Mouse (Mus musculus): Measurements from ENCODE around the gene Atp5d. TPM values are rescaled to one million over a fixed set of nuclear protein-coding genes. Genes with fewer than 3 reads are reported as not detected.

Atp5d gene
- total RNA-seq, 2 experiments from 2014 or later: 332 to 344 TPM

DNA sequence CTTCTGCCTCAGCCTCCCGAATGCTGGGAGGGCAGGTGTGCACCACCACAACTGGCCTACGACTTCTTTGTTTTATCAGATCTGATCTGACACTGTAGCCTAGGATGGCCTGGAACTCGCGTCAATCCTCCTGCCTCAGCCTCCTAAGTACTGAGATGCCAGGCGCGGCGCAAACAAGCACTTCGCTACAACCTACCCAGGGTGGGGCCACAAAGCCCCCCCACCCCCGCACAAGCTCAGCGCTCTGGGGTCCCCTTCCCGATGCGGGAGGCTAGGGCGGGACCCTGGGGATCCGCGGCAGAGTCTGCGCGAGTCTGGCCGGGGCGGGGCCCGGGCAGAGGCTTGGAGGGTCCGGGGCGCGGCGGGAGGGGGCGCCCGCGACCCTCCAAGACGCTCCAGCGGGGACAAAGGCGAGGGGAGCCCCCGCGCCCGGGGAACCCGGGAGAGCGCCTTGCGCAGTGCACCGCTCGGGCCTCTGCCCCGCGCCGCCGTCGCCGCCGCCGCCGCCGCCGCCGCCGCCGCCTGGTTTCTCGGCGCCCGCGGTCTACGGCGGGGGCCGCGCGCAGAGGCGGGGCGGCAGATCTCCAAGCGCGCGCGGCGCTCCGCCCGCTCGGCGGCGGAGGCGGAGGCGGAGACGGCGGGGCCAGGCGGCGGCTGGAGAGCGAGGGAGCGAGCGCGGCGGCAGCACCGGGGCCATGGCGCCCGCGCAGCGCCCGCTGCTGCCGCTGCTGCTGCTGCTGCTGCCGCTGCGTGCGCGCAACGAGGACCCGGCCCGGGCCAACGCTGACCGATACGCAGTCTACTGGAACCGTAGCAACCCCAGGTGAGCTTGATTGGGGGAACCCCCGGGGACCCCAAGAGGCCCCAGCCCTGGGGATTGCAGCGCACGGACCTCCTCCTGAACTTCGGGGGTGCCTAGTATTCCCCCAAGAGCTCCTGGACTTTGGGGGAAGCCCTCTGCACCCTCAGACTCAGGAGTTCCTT is 40.9 kb downstream of the Atp5d start, which contains the start of gene Efna2:
Efna2 (plus strand) TSS at position 415 of the 984 bp plus-strand sequence.
- H3K4me3 ChIP-seq: peak within 1 kb of the TSS; percentile 78
- peak in 1 of 2 experiments; percentile 66 for DNase-seq (ENCODE audit: low spot score in 2 of 2)
- TF ChIP-seq CTCF (conservative IDR thresholded peaks at IDR 0.05): peak; percentile 27; the same call in 1 of the 2 replicates

DNA sequence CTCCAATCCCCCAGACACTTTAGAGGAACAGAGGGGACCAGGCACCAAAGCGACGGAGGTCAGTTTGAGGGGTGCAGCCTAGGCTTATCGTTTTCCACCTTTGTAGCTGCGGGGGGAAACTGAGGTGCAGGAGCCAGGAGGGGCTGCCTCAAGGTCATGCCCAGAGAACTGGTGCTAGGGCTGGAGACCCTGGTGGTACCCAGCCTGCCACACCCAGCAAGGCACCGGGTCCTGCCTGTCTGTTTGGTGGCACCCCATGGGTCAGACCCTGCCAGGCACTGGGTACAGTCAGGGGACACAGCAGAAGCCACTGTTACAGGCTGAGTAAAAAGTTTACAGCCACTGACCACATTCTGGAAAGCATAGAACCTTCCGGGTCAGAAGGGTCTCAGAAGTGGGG is 41.9 kb downstream of the Atp5d start:
- DNase-seq (ENCODE audit: low spot score in 2 of 2): no peak
- no peak for TF ChIP-seq CTCF (conservative IDR thresholded peaks at IDR 0.05)
- peak overlapping the region; percentile 93; the same call in 1 of the 2 replicates for H3K27ac ChIP-seq
- H3K4me3 ChIP-seq: peak overlapping the region; percentile 78

More for the DNA sequence above, 40.9 kb downstream of the Atp5d start, which contains the start of gene Efna2:
- peak within 1 kb of the TSS; percentile 93 for H3K27ac ChIP-seq

DNA sequence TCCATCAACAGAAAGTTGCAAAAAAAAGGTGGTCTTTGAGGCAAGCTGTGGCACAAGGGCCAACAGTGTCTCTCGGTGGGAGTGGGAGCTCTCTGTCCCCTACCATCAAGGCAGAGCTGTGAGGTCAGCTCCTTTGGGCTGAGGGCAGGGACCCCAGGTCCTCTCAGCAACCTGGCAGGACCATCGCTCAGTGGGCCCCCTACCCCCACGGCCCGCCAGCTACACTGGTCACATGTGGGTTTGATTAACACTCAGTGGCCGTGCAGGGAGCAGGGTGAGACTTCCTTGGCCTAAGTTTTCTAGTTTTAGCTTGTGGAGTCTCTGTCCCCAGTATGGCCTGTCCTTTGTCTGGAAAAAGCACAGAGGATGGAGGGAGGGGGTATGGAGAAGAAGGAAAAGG is 42.4 kb downstream of the Atp5d start:
- DNase-seq (ENCODE audit: low spot score in 2 of 2): no peak
- no peak for TF ChIP-seq CTCF (conservative IDR thresholded peaks at IDR 0.05)
- no peak overlapping the region; the same call in 1 of the 2 replicates for H3K4me3 ChIP-seq
- H3K27ac ChIP-seq: no peak overlapping the region

DNA sequence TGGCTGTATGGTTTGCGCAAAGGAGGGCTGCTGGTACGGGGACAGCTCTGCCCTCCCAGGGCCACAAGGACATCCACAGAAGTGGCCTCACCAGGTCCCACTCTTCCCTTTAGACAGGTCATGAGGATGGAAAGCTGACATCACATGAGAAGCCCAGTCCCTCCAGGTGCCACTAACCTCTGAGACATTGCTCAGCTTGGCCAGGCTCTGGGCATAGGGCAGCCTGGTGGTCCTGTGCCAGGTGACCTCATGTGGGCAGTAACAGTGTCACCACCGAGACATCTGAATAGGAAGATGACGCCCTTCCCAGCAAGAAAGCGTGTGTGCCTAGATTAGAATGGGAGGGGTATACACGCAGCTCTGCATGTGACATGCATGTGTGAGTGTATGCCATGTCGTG is 44.1 kb downstream of the Atp5d start:
- Histone ChIP-seq H3K27ac (no peak overlapping the region), H3K4me3 (no peak overlapping the region)
- no peak for DNase-seq (ENCODE audit: low spot score in 2 of 2)
- no peak for TF ChIP-seq CTCF (conservative IDR thresholded peaks at IDR 0.05)

DNA sequence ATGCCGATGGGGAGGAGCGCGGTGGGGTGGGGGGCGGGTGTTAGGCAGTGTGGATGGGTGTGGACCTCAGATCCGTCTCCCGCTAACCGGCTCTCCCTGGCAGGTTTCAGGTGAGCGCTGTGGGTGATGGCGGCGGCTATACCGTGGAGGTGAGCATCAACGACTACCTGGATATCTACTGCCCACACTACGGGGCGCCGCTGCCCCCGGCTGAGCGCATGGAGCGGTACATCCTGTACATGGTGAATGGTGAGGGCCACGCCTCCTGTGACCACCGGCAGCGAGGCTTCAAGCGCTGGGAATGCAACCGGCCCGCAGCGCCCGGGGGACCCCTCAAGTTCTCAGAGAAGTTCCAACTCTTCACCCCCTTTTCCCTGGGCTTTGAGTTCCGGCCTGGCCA is 48.2 kb downstream of the Atp5d start:
- Histone ChIP-seq H3K4me3 (no peak overlapping the region), H3K27ac (no peak overlapping the region)
- DNase-seq (ENCODE audit: low spot score in 2 of 2): no peak
- TF ChIP-seq CTCF (conservative IDR thresholded peaks at IDR 0.05): no peak

DNA sequence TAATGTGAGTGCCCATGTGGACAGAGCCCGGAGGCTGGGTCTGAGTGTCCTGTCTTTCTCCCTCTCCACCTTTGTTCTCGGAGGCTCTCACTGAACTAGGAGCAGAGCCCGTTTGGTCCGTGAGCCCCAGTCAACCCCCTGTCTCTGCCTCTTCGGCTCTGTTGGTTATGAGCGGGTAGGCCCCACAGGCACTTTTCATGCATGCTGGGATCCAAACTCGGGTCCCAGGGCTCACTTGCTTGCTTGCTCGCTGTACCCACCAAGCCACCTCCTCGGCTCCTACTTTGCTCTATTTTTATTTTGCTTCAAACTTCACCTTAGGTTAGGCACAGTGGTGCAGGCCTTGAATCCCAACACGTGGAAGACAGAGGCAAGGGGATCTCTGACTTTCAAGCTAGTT is 49.3 kb downstream of the Atp5d start:
- no peak for TF ChIP-seq CTCF (conservative IDR thresholded peaks at IDR 0.05)
- no peak overlapping the region for H3K27ac ChIP-seq
- H3K4me3 ChIP-seq: no peak overlapping the region
- no peak for DNase-seq (ENCODE audit: low spot score in 2 of 2)

DNA sequence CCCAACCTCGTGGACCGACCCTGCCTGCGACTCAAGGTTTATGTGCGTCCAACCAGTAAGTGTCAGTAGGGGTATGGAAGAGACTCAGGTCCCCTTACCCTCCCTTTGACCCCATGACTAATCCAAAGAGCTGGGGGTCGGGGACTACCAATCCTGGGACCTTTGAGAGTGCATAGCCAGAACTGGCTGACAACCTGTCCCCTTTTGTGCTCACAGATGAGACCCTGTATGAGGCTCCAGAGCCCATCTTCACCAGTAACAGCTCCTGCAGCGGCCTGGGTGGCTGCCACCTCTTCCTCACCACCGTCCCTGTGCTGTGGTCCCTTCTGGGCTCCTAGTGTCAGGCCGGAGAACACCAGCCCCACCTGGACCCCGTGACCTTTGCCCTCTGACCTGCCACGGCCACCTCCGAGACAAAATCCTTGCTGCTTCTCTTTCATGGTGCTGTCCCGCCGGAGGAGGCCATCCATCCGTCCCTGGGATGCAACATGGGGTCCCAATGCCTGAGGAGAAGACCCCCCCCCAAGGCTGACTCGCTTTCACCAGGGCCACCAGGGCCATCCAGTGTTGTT is 50.1 kb downstream of the Atp5d start:
- TF ChIP-seq CTCF (conservative IDR thresholded peaks at IDR 0.05): no peak
- H3K4me3 ChIP-seq: no peak overlapping the region
- DNase-seq (ENCODE audit: low spot score in 2 of 2): no peak
- no peak overlapping the region for H3K27ac ChIP-seq

DNA sequence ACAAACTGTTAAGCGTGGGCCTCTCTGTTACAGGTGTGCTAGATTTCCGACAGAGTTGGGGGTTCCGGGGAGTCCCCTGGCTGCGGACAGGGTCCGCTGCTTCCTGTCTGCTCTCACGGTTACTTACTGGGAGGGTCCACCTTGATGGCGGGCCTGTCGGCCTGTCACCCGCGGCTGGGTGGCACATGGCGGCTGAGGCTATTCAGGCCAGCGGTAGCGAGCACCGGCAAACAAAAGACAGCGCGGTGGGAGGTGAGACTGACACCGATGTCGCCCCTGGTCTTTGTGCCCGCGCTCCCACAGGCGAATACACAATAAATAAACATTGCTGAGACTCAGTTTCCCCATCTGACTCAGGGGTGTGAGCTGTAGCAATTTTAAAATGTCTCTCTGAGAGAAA is 51.6 kb downstream of the Atp5d start:
- TF ChIP-seq CTCF (conservative IDR thresholded peaks at IDR 0.05): no peak
- no peak for DNase-seq (ENCODE audit: low spot score in 2 of 2)
- H3K27ac ChIP-seq: peak overlapping the region; percentile 92
- H3K4me3 ChIP-seq: peak overlapping the region; percentile 54

DNA sequence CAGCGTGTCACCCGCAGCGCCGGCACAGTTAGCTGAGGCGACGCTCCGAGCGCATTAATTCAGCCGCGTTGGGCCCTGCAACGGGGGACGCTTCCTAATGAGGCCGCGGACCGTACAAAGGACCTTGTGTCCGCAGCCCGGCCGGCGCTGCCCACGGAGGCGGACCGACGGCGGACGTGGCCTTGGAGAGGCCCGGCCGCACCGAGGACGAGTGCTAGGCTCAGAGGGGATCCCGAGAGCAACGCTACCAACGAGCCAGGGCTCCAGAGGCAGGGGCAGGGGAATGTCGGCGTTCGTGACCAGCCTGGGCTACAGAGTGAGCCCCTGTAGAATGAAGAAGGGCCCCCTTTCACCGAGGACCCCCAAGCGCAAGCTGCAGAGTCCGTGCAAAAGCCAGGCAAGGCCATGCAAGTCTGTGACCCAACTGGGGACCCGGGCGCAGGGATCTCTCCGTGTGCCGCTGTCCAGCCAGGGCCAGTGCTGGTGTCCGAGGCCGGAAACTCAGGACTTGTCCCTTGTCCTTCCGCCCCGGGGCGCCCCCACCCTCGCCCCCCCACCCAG is 52.1 kb downstream of the Atp5d start:
- Histone ChIP-seq H3K27ac (peak overlapping the region; percentile 92), H3K4me3 (peak overlapping the region; percentile 54)
- TF ChIP-seq CTCF (conservative IDR thresholded peaks at IDR 0.05): no peak
- DNase-seq (ENCODE audit: low spot score in 2 of 2): peak in 1 of 2 experiments; percentile 51

DNA sequence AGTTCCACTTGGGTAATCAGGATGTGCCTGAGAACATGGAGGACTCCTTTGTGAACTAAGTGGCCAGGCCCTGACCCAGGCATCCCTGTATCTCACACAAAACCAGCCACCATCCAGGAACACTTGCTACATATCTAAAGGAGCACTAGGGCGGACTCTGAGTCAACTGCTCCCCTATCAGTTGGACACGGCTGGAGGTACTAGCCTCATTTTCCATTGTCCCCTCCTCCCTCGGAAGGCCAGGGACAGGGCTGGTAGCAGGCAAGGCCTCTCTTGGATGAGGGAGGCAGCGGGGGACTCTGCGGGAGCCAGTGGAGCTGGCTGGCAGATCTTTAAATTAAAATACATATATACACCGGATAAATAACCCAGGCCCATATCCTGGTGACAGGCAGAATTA is 55.5 kb downstream of the Atp5d start:
- Histone ChIP-seq H3K27ac (no peak overlapping the region), H3K4me3 (no peak overlapping the region)
- no peak for TF ChIP-seq CTCF (conservative IDR thresholded peaks at IDR 0.05)
- DNase-seq (ENCODE audit: low spot score in 2 of 2): no peak

DNA sequence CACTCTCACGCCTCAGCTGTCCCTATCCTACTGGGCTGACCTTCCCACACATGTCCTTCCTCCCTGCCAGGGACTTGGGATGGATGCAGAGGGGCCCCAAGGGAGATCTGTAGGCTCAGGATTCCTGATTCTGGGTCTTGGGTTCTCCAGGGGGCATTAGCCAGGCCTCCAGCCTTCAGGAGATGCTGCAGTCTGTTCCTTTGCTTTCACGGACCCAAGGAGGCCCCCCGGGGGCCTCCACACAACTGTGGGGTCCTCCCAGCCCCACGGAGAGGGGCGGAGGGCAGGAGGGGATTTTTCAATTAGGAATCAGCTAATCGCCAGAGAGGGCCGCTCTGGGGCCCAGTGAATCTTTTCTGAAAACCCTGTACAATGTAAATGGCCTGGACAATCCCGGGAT is 56.0 kb downstream of the Atp5d start:
- DNase-seq (ENCODE audit: low spot score in 2 of 2): no peak
- Histone ChIP-seq H3K27ac (no peak overlapping the region), H3K4me3 (no peak overlapping the region)
- no peak for TF ChIP-seq CTCF (conservative IDR thresholded peaks at IDR 0.05)

Other genes with a start within 250 kb of the Atp5d start
- not detected for gene Cfd, start 247.8 kb upstream of the Atp5d start, total RNA-seq (2021)
- 10 to 100 TPM; 57.7 to 59.3 TPM for gene Med16, start 229.7 kb upstream of the Atp5d start, total RNA-seq (2021)
- not detected for gene Gm26602, start 227.8 kb upstream of the Atp5d start, total RNA-seq (2021)
- 1 to 10 TPM; 5.6 to 7.1 TPM for gene Kiss1r, start 221.7 kb upstream of the Atp5d start, total RNA-seq (2021)
- 100 to 1,000 TPM; 365 to 385 TPM for gene R3hdm4, start 217.4 kb upstream of the Atp5d start, total RNA-seq (2021)
- 1 to 10 TPM; 7.5 to 8.5 TPM for gene Arid3a, start 211.6 kb upstream of the Atp5d start, total RNA-seq (2021)
- 10 to 100 TPM; 44.8 to 47.0 TPM for gene Wdr18, start 178.5 kb upstream of the Atp5d start, total RNA-seq (2021)
- gene Grin3b, start 167.9 kb upstream of the Atp5d start, total RNA-seq (2021): under 1 TPM in 1 of 2 experiments, not detected in 1; 0.15 TPM
- 100 to 1,000 TPM; 124 TPM for gene Tmem259, start 154.3 kb upstream of the Atp5d start, total RNA-seq (2021)
- gene Cnn2, start 150.0 kb upstream of the Atp5d start, total RNA-seq (2021): 1 to 10 TPM; 5.4 to 5.6 TPM
- gene Abca7, start 142.1 kb upstream of the Atp5d start, total RNA-seq (2021): 10 to 100 TPM; 10.7 to 11.0 TPM
- 1 to 10 TPM; 3.7 to 4.4 TPM for gene Arhgap45, start 122.0 kb upstream of the Atp5d start, total RNA-seq (2021)
- 10 to 100 TPM; 77.8 to 79.1 TPM for gene Polr2e, start 98.8 kb upstream of the Atp5d start, total RNA-seq (2021)
- 100 to 1,000 TPM; 440 to 464 TPM for gene Gpx4, start 91.5 kb upstream of the Atp5d start, total RNA-seq (2021)
- gene Sbno2, start 33.1 kb upstream of the Atp5d start, total RNA-seq (2021): 10 to 100 TPM; 22.4 to 23.4 TPM
- gene Stk11, start 22.8 kb upstream of the Atp5d start, total RNA-seq (2021): 10 to 100 TPM; 96.8 to 97.7 TPM
- gene Cbarp, start 2.2 kb downstream of the Atp5d start, total RNA-seq (2021): 100 to 1,000 TPM; 331 to 341 TPM
- 10 to 100 TPM; 53.1 to 54.5 TPM for gene Midn, start 9.6 kb downstream of the Atp5d start, total RNA-seq (2021)
- gene Cirbp, start 27.4 kb downstream of the Atp5d start, total RNA-seq (2021): 100 to 1,000 TPM in 1 of 2 experiments, 10 to 100 TPM in 1; 88.3 to 103 TPM
- gene 1600002K03Rik, start 34.3 kb downstream of the Atp5d start, total RNA-seq (2021): 1 to 10 TPM; 7.0 to 7.4 TPM
- gene Efna2, start 40.9 kb downstream of the Atp5d start, total RNA-seq (2021): 1 to 10 TPM; 7.1 to 9.7 TPM
- gene Mum1, start 87.8 kb downstream of the Atp5d start, total RNA-seq (2021): 10 to 100 TPM; 41.4 to 49.6 TPM
- gene Ndufs7, start 110.5 kb downstream of the Atp5d start, total RNA-seq (2021): 100 to 1,000 TPM; 201 to 210 TPM
- gene Gamt, start 122.4 kb downstream of the Atp5d start, total RNA-seq (2021): 10 to 100 TPM; 29.8 to 33.1 TPM
- 10 to 100 TPM; 91.2 to 95.4 TPM for gene Dazap1, start 122.9 kb downstream of the Atp5d start, total RNA-seq (2021)
- gene Rps15, start 153.8 kb downstream of the Atp5d start, total RNA-seq (2021): 100 to 1,000 TPM; 926 to 932 TPM
- gene Apc2, start 157.3 kb downstream of the Atp5d start, total RNA-seq (2021): 100 to 1,000 TPM in 1 of 2 experiments, 10 to 100 TPM in 1; 98.3 to 110 TPM
- gene 2310011J03Rik, start 181.9 kb downstream of the Atp5d start, total RNA-seq (2021): 10 to 100 TPM; 23.5 to 25.7 TPM
- gene Pcsk4, start 190.9 kb downstream of the Atp5d start, total RNA-seq (2021): 1 to 10 TPM; 2.8 to 3.2 TPM
- 10 to 100 TPM in 1 of 2 experiments, 1 to 10 TPM in 1; 9.6 to 11.0 TPM for gene Reep6, start 191.3 kb downstream of the Atp5d start, total RNA-seq (2021)
- gene Adamtsl5, start 209.8 kb downstream of the Atp5d start, total RNA-seq (2021): 1 to 10 TPM; 4.7 to 7.2 TPM
- 10 to 100 TPM; 33.4 to 36.6 TPM for gene Plk5, start 217.8 kb downstream of the Atp5d start, total RNA-seq (2021)
- gene Mex3d, start 249.0 kb downstream of the Atp5d start, total RNA-seq (2021): 10 to 100 TPM; 15.5 to 17.1 TPM

Measured in layer of hippocampus, adult 2 months (tissue).